Comparison of ENCODE assay signal across 11 mouse cellular contexts in the genomic region with DNA sequence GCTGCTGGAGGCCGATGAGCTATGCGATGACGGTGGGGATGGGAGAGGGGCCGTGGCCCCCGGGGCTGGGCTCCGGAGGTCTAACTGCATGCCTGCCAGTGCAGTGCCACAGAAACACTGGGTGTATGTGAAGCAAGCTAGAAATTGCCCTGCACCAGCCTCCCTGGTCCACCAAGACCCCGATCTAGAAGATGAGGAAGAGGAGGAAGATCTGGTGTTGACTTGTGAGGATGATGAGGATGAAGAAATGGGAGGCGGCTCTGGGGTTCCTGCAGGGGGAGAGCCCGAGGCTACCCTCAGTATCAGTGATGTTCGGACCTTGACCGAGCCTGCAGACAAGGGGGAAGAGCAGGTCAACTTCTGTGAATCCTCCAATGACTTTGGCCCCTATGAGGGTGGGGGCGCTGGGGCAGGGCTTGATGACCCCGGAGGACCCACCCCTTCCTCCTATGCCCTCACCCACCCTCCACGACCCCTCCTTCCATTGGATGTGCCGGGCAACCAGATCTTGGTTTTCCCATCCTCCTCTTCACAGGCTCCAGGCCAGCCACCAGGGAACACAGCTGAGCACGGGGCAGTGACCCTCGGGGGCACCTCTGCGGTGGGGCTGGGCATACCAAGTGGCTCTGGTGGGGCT. TPM values are rescaled to one million over a fixed set of nuclear protein-coding genes. Genes with fewer than 3 reads are reported as not detected.
DNase-seq lines count a peak whose midpoint lies in the region; ATAC-seq lines count a peak whose summit lies in the region.
"Had no signal": no experiment of that assay in that cellular context is flagged by ENCODE, and none has a peak within 500 bp of the region (broad histone marks: within the 10 kb centered on the region; RNA-seq: fewer than 3 reads in every experiment).

No protein-coding gene starts in this region.

- H3K9me3 ChIP-seq in intestine, embryonic 15.5 days: no peaks in the 10 kb centered on the region
- H3K9me3 ChIP-seq in intestine, embryonic 16.5 days (ENCODE audit: control insufficient read depth, low read length): no peaks in the 10 kb centered on the region

- H3K36me3 ChIP-seq in intestine, embryonic 15.5 days: peaks cover 29% of the 10 kb centered on the region
- peaks cover 17% of the 10 kb centered on the region for H3K36me3 ChIP-seq in intestine, embryonic 16.5 days (ENCODE audit: control insufficient read depth, insufficient read depth, low read length)

- no peak overlapping the region for H3K4me3 ChIP-seq in intestine, embryonic 15.5 days (replicated peaks)
- no peak overlapping the region for H3K4me3 ChIP-seq in intestine, embryonic 16.5 days (ENCODE audit: low read length)

- peak; percentile 67 for DNase-seq in cerebellum, adult 9-11 months
- no peak for DNase-seq in cerebellum, postnatal 4 days (ENCODE audit: low spot score in 2 of 2)
- peak; percentile 20 to 58 for DNase-seq in urinary bladder, postnatal 4 days (ENCODE audit: low spot score in 2 of 2)
- no peak for DNase-seq in urinary bladder, postnatal 10 days (ENCODE audit: low spot score)
- DNase-seq in frontal cortex, postnatal 36 days (ENCODE audit: low spot score in 2 of 2): no peak
- no peak for DNase-seq in left cerebral cortex, adult 11 months (ENCODE audit: low spot score)

- H3K4me1 ChIP-seq in intestine, embryonic 15.5 days (replicated peaks): peaks cover 33% of the 10 kb centered on the region
- peaks cover 24% of the 10 kb centered on the region for H3K4me1 ChIP-seq in intestine, embryonic 16.5 days (ENCODE audit: control insufficient read depth, insufficient read depth, low read length)

- ATAC-seq in intestine, embryonic 15.5 days: no peak
- ATAC-seq in intestine, embryonic 16.5 days: no peak

- WGBS in intestine, embryonic 15.5 days: 81% methylated on average over 18 of the region's 18 CpGs
- WGBS in intestine, embryonic 16.5 days: 83% methylated on average over 18 of the region's 18 CpGs

- no peak overlapping the region for H3K9ac ChIP-seq in intestine, embryonic 15.5 days
- H3K9ac ChIP-seq in intestine, embryonic 16.5 days (ENCODE audit: low read depth, low read length): no peak overlapping the region

- no peak overlapping the region for H3K27ac ChIP-seq in intestine, embryonic 15.5 days
- no peak overlapping the region for H3K27ac ChIP-seq in intestine, embryonic 16.5 days (ENCODE audit: low read length)

- no peaks in the 10 kb centered on the region for H3K27me3 ChIP-seq in intestine, embryonic 15.5 days (replicated peaks)
- H3K27me3 ChIP-seq in intestine, embryonic 16.5 days (replicated peaks; ENCODE audit: control insufficient read depth, insufficient read depth, low read length): no peaks in the 10 kb centered on the region

- H3K4me2 ChIP-seq in intestine, embryonic 15.5 days (replicated peaks): 0 out of 2 replicates have a peak overlapping the region, but pooled peaks have one; percentile 77
- no peak overlapping the region for H3K4me2 ChIP-seq in intestine, embryonic 16.5 days (ENCODE audit: low read depth, low read length)

RNA-seq across cellular contexts. Expression of gene Zbtb22, which starts 2.1 kb away (rescaled TPM):
- 14.4 and 16.2 TPM in 2 replicates for polyA plus RNA-seq in intestine, embryonic 15.5 days (2015; fragmentation: Nextera tagmentation; extraction: Ambion mirVana)
- polyA plus RNA-seq in intestine, embryonic 16.5 days (2015; fragmentation: Nextera tagmentation; extraction: Ambion mirVana): 12.9 and 15.0 TPM in 2 replicates

RNA-seq across cellular contexts. Expression of gene Tapbp, which starts 2.1 kb away (rescaled TPM):
- polyA plus RNA-seq in intestine, embryonic 15.5 days (2015; fragmentation: Nextera tagmentation; extraction: Ambion mirVana): 35.6 and 39.3 TPM in 2 replicates
- polyA plus RNA-seq in intestine, embryonic 16.5 days (2015; fragmentation: Nextera tagmentation; extraction: Ambion mirVana): 44.5 and 45.8 TPM in 2 replicates

RNA-seq across cellular contexts. Expression of gene Daxx, which starts 8.6 kb away (rescaled TPM):
- 37.5 and 39.1 TPM in 2 replicates for polyA plus RNA-seq in intestine, embryonic 15.5 days (2015; fragmentation: Nextera tagmentation; extraction: Ambion mirVana)
- 37.6 and 41.6 TPM in 2 replicates for polyA plus RNA-seq in intestine, embryonic 16.5 days (2015; fragmentation: Nextera tagmentation; extraction: Ambion mirVana)

RNA-seq across cellular contexts. Expression of gene Rgl2, which starts 11.6 kb away (rescaled TPM):
- polyA plus RNA-seq in intestine, embryonic 15.5 days (2015; fragmentation: Nextera tagmentation; extraction: Ambion mirVana): 29.2 and 32.9 TPM in 2 replicates
- 24.4 and 25.9 TPM in 2 replicates for polyA plus RNA-seq in intestine, embryonic 16.5 days (2015; fragmentation: Nextera tagmentation; extraction: Ambion mirVana)

RNA-seq across cellular contexts. Expression of gene Platr17, which starts 12.8 kb away (rescaled TPM):
- polyA plus RNA-seq in intestine, embryonic 15.5 days (2015; fragmentation: Nextera tagmentation; extraction: Ambion mirVana): 0.18 and 0.21 TPM in 2 replicates
- polyA plus RNA-seq in intestine, embryonic 16.5 days (2015; fragmentation: Nextera tagmentation; extraction: Ambion mirVana): 0.40 TPM in 1 of 2 replicates, not detected in the other
- polyA plus RNA-seq: C2C12; heart, adult 2 months; kidney, embryonic 14.5 days had no signal

Comparison
In these comparisons a context has a peak if more than half of its experiments do, and no peak if none do; other contexts are left out.
1. DNase-seq: peak in cerebellum, adult 9-11 months (single experiment) and urinary bladder, postnatal 4 days (2 of 2); none in cerebellum, postnatal 4 days (0 of 2), urinary bladder, postnatal 10 days (single experiment), frontal cortex, postnatal 36 days (0 of 2) and left cerebral cortex, adult 11 months (single experiment).